Mouse (Mus musculus) splenic B cell, adult 2 months (primary cell): ENCODE measurements around the gene Asb7.
A peak's percentile ranks its signal among the peaks of the same experiment; 100 is the strongest.

ENCODE experiments used
- DNase-seq: peaks from one replicate; pipeline ENCODE4 v3.0.0-alpha.2; 2011; ENCODE audit warnings: low read depth, low spot score
- H3K27me3 ChIP-seq: 2 replicates; pipeline ENCODE4 v1.6.1; 2012; ENCODE audit warnings: mild to moderate bottlenecking, low read length, moderate library complexity, mixed read lengths; ENCODE audit not compliant: control insufficient read depth, poor library complexity, insufficient read depth, severe bottlenecking
- H3K36me3 ChIP-seq: 2 replicates; pipeline ENCODE4 v1.6.1; 2012; ENCODE audit warnings: mild to moderate bottlenecking, low read length, moderate library complexity, mixed read lengths; ENCODE audit not compliant: control insufficient read depth, poor library complexity, insufficient read depth, severe bottlenecking

Asb7 gene

GRCm38 (mm10) chr7:66682119-66682863 lies 7.1 kb downstream of the Asb7 start:
- Histone ChIP-seq H3K36me3 (peaks cover 6% of the 10 kb centered on the region), H3K27me3 (no peaks in the 10 kb centered on the region)
- no peak for DNase-seq

GRCm38 (mm10) chr7:66675800-66676199 lies 13.6 kb downstream of the Asb7 start:
- H3K27me3 ChIP-seq = no peaks in the 10 kb centered on the region
- H3K36me3 ChIP-seq = peaks cover 7% of the 10 kb centered on the region
- no peak for DNase-seq

- DNase-seq = no peak
- H3K36me3 ChIP-seq = no peaks in the 10 kb centered on the region
- H3K27me3 ChIP-seq = no peaks in the 10 kb centered on the region
Measured at GRCm38 (mm10) chr7:66667064-66667463, 22.3 kb downstream of the Asb7 start.

- no peaks in the 10 kb centered on the region; the same call in 1 of the 2 replicates for H3K36me3 ChIP-seq
- no peak for DNase-seq
Measured at GRCm38 (mm10) chr7:66663548-66663947, 25.8 kb downstream of the Asb7 start.

GRCm38 (mm10) chr7:66661572-66661971 lies 27.8 kb downstream of the Asb7 start:
- Histone ChIP-seq H3K36me3 (peaks cover 2% of the 10 kb centered on the region), H3K27me3 (no peaks in the 10 kb centered on the region)
- DNase-seq = peak; percentile 87

More at GRCm38 (mm10) chr7:66663548-66663947, 25.8 kb downstream of the Asb7 start:
- no peaks in the 10 kb centered on the region for H3K27me3 ChIP-seq

- DNase-seq = no peak
- peaks cover 4% of the 10 kb centered on the region for H3K36me3 ChIP-seq
- no peaks in the 10 kb centered on the region for H3K27me3 ChIP-seq
Measured at GRCm38 (mm10) chr7:66660972-66661371, 28.4 kb downstream of the Asb7 start.

- Histone ChIP-seq H3K36me3 (peaks cover 9% of the 10 kb centered on the region), H3K27me3 (no peaks in the 10 kb centered on the region)
- no peak for DNase-seq
Measured at GRCm38 (mm10) chr7:66660291-66660690, 29.1 kb downstream of the Asb7 start.

- DNase-seq = no peak
- Histone ChIP-seq H3K27me3 (no peaks in the 10 kb centered on the region), H3K36me3 (peaks cover 12% of the 10 kb centered on the region)
Measured at GRCm38 (mm10) chr7:66655471-66655870, 33.9 kb downstream of the Asb7 start.

- peaks cover 12% of the 10 kb centered on the region for H3K36me3 ChIP-seq
- no peak for DNase-seq
- H3K27me3 ChIP-seq = no peaks in the 10 kb centered on the region
Measured at GRCm38 (mm10) chr7:66653596-66653995, 35.8 kb downstream of the Asb7 start.

- no peaks in the 10 kb centered on the region for H3K27me3 ChIP-seq
- H3K36me3 ChIP-seq = peaks cover 13% of the 10 kb centered on the region
- peak; percentile 7 for DNase-seq
Measured at GRCm38 (mm10) chr7:66652216-66652615, 37.2 kb downstream of the Asb7 start.

- no peak for DNase-seq
- Histone ChIP-seq H3K27me3 (no peaks in the 10 kb centered on the region), H3K36me3 (peaks cover 12% of the 10 kb centered on the region)
Measured at GRCm38 (mm10) chr7:66650883-66651282, 38.5 kb downstream of the Asb7 start.

GRCm38 (mm10) chr7:66649181-66649580 lies 40.2 kb downstream of the Asb7 start:
- H3K27me3 ChIP-seq = no peaks in the 10 kb centered on the region
- peaks cover 7% of the 10 kb centered on the region; the same call in 1 of the 2 replicates for H3K36me3 ChIP-seq
- DNase-seq = no peak

- Histone ChIP-seq H3K36me3 (peaks cover 4% of the 10 kb centered on the region; the same call in 1 of the 2 replicates), H3K27me3 (no peaks in the 10 kb centered on the region)
- no peak for DNase-seq
Measured at GRCm38 (mm10) chr7:66645736-66646135, 43.7 kb downstream of the Asb7 start.

GRCm38 (mm10) chr7:66633351-66633750 lies 56.0 kb downstream of the Asb7 start:
- Histone ChIP-seq H3K27me3 (no peaks in the 10 kb centered on the region), H3K36me3 (no peaks in the 10 kb centered on the region)
- no peak for DNase-seq

- Histone ChIP-seq H3K27me3 (no peaks in the 10 kb centered on the region), H3K36me3 (no peaks in the 10 kb centered on the region)
- no peak for DNase-seq
Measured at GRCm38 (mm10) chr7:66630154-66630800, 59.1 kb downstream of the Asb7 start.
